Mouse (Mus musculus) bone marrow, adult 2 months (tissue): ENCODE measurements around the gene Hamp.

ENCODE experiments used
- CTCF ChIP-seq: fragments of 200-500 bp; IDR thresholded peaks from 2 replicates; pipeline ENCODE4 v1.5.1; 2011; ENCODE audit warnings: low read length, control low read depth; ENCODE audit not compliant: control insufficient read depth, insufficient read depth
- POLR2A ChIP-seq: fragments of 200-500 bp; IDR thresholded peaks from 2 replicates; pipeline ENCODE4 v1.6.1; 2011; ENCODE audit warnings: low read depth, mild to moderate bottlenecking, control low read depth, low read length, borderline replicate concordance; ENCODE audit not compliant: control insufficient read depth

DNA sequence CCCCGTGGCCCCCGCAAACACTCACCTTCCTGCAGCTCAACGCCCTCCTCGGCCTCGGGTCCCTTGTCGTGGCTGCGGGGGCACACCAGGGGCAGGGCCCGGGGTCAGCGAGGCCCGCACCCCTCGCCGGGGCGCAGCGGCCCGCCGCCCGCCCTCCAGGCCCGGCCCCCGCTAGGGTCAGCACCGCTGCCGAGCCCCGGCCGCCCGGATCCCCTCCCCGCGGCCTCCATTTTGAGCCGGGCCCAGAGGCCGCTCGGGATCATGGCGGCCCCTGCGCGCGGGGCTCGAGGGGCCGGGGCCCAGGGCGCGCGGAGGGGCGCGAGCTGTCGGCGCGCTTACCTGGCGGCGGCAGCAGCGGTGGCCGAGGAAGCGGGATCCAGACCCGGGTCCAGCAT lies 12.5 kb upstream of the Hamp start:
- no peak for TF ChIP-seq POLR2A
- no peak for TF ChIP-seq CTCF
